Mouse (Mus musculus): ENCODE results near the gene Asf1b.
"Not testable (repeated sequence)": the region's sequence is repeated elsewhere in the genome, so short reads cannot be mapped to it uniquely, and the experiment has no call there.

Asf1b gene

DNA sequence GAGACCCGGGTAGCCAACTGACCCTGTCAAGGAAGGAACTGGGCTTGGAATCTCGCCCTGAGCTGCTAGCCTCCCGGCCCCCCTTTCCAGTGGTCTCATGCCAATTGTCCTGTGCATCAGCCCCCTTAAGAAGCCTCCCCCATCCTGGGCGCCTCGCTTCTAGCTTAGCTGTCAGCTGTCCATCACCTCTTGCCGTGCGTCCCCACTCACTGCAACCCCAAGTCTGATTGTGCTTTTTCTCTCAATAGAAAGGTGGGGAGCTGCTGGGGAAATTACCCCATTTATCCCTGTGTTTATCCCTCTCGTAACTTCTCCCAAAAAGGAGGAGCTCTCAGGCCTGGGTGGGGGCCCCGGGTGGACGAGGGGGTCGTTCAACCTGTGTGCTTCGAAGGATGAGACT, 40.7 kb downstream of the Asf1b start:
- ATAC-seq (ENCODE audit: low TSS enrichment), result no peak

GRCm38 (mm10) chr8:83996567-83997505, 41.5 kb downstream of the Asf1b start:
- ATAC-seq (ENCODE audit: low TSS enrichment), result peak; percentile 34

DNA sequence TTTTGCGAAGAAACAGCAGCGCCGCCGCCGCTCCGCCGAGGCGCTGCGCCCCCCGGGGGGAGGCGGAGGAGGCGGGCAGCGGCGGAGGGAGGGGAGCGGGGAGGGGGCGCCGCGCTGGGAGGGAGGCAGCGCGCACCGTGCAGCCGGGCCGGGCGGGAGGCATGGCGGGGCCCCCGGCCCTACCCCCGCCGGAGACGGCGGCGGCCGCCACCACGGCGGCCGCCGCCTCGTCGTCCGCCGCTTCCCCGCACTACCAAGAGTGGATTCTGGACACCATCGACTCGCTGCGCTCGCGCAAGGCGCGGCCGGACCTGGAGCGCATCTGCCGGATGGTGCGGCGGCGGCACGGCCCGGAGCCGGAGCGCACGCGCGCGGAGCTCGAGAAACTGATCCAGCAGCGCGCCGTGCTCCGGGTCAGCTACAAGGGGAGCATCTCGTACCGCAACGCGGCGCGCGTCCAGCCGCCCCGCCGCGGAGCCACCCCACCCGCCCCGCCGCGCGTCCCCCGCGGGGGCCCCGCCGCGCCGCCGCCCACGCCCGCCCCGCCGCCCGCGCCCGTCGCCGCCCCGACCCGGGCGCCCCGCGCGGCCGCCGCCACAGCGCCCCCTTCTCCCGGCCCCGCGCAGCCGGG, 42.3 kb downstream of the Asf1b start, which contains the start of gene Samd1:
Samd1 (plus strand) TSS at position 162 of the 631 bp plus-strand sequence.
- peak; percentile 20; the same call in 1 of the 2 replicates for ATAC-seq (ENCODE audit: low TSS enrichment)

GRCm38 (mm10) chr8:83998231-83999056, 43.1 kb downstream of the Asf1b start:
- peak; percentile 36 for ATAC-seq (ENCODE audit: low TSS enrichment)

GRCm38 (mm10) chr8:83999057-83999705, 43.9 kb downstream of the Asf1b start:
- ATAC-seq (ENCODE audit: low TSS enrichment), result no peak

DNA sequence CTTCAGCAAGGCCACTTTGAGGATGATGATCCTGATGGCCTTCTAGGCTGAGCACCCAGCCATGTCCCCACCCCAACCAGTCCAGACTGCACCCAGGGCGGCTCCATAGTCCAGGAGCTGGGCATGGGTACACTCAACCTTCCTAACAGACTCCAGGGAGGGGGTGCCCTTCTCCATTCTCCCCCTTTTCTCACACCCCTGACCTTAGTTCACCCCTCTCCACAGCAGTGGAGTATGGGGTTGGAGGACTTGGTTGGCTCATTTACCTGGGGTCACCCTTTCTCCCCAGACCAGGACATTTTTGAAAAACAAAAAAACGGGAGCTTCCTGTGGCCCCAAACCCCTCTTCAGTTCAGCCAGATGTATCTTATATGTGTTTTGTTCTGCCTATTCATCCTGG, 44.5 kb downstream of the Asf1b start:
- ATAC-seq (ENCODE audit: low TSS enrichment), result no peak

DNA sequence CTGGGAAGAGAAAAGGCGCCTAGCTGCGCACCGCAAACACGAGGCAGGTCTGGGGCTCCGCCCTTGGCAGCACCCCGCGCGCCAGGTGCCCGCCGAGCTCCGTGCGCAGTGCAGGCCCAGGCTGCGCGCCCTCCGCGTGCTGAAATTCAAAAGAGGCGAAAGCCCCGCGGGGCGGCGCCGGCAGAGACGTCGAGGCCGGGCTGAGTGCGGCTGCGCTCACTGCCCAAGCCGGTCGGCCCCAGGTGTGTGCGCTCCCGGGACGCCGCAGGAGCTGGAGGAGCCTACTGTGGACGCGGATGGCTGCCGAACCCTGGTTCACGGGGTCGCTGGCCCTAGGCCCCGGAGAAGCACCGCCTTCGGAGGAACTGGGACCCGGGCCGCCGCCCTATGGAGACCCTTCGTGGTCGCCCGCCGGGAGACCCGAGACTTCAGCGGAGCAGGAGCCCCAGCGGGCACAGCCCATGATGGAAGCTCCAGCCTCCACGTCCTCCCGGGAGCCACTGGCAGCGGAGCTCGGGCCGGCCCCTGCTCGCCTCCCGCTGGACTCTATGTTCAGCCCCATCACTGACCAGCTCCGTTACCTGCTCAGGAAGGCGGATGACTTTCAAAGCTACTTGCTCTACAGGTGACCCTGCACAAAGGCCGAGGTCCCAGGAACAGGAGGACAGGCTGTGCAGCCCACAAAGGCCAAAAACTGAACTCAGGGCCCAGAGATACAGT, 46.1 kb downstream of the Asf1b start, which contains the start of gene 1700067K01Rik:
1700067K01Rik (plus strand) TSS at position 222 of the 720 bp plus-strand sequence.
- ATAC-seq (ENCODE audit: low TSS enrichment), result no peak

DNA sequence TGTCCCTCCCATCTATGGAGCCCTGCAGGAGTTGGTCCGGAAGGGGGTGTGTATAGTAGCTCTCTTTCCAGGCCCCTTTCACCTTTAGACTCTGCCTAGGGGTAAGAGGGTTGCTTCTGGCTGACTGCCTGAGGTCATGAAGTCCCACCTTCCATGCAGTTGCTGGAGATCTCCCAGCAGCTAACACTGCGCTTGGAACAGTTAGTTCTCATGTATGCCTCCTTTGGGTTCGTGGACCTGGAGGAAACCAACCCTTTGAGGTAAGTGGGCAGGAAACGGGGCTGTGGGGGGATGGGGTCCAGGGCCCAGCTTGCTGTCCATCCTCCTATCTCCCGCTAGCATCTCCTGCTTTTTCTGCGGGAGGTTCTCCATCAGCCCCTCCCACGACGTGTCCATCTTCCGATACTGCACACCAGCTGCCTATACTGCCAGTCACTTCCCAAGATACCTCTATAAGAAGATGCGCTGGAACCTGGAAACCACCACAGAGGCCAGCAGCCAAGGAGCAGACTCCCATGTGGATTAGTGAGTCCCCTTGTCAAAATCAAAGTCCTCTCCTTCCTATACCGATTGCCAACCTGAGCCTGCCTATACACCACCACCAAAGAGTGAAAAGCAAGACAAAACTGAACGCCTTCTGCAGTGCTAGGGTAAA, 47.8 kb downstream of the Asf1b start:
- ATAC-seq (ENCODE audit: low TSS enrichment), result no peak

DNA sequence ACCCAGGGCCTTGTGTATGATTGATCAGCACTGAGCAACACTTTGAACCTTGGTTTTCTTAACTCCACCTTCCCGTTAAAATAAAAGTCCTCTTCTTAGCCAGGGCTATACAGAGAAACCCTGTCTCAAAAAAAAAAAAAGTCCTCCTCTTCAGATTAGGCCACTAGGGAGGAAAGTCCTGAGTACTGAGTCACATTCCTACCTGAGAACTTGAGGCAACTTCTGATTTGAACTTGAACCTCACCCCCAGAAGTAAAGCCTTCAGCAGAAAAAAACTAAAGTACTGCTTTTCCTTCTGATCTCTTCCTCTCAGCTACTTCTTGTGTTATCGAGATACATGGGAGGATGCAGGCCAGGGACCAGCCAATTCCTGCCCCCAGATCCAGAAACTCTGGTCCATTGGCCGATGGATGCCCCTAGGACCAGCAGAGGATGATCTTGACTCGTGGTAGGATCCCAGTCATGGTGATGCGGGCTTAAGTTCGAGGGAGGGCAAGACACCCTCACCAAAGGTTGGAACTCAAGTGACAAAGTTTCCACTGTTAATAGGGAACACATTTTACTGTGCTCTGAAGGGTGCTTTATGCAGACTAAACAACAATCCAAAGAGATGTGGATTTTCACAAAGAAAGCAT, 48.4 kb downstream of the Asf1b start:
- ATAC-seq (ENCODE audit: low TSS enrichment), result no peak

- ATAC-seq (ENCODE audit: low TSS enrichment), result peak; percentile 93
Measured at GRCm38 (mm10) chr8:84004533-84005201, 49.4 kb downstream of the Asf1b start.

GRCm38 (mm10) chr8:84005502-84005901, 50.2 kb downstream of the Asf1b start:
- not testable (repeated sequence) for ATAC-seq (ENCODE audit: low TSS enrichment)

DNA sequence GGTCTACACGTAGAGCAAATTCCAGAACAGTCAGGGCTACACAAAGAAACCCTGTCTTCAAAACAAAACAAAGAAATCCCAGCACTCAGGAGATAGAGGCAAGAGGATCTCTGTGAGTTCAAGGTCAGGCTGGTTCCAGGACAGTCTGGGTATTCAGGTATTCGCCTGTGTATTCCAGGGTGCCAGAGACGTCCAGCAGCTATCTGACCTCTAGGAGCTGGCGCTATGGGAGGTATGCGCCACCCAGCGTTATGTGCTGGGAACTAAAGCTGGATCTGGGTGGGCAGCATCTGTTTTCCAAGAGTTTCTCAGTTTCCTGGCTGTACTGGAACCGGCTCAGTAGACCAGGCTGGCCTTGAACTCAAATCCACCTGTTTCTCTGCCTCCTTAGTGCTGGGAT, 53.1 kb downstream of the Asf1b start:
- no peak for ATAC-seq (ENCODE audit: low TSS enrichment)

DNA sequence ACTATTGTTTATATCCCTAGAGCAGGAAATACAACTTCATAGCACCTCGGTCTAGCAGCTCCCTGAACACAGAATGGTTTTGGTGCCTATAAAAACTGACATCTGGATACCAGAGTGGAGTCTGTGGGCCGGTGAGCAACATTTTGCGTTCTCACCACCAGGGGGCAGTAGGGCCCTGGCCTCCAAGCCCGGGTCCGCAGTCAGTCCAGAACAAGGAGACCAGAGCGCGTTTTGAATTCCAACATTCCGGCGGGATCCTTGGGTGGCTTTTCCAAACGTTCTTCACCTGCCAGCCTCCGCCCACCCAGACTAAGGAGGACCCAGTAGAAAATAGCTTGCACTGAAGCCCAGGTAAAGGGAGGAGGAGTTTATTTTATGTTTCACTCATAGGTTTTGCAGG, 54.6 kb downstream of the Asf1b start:
- ATAC-seq (ENCODE audit: low TSS enrichment), result peak; percentile 71

DNA sequence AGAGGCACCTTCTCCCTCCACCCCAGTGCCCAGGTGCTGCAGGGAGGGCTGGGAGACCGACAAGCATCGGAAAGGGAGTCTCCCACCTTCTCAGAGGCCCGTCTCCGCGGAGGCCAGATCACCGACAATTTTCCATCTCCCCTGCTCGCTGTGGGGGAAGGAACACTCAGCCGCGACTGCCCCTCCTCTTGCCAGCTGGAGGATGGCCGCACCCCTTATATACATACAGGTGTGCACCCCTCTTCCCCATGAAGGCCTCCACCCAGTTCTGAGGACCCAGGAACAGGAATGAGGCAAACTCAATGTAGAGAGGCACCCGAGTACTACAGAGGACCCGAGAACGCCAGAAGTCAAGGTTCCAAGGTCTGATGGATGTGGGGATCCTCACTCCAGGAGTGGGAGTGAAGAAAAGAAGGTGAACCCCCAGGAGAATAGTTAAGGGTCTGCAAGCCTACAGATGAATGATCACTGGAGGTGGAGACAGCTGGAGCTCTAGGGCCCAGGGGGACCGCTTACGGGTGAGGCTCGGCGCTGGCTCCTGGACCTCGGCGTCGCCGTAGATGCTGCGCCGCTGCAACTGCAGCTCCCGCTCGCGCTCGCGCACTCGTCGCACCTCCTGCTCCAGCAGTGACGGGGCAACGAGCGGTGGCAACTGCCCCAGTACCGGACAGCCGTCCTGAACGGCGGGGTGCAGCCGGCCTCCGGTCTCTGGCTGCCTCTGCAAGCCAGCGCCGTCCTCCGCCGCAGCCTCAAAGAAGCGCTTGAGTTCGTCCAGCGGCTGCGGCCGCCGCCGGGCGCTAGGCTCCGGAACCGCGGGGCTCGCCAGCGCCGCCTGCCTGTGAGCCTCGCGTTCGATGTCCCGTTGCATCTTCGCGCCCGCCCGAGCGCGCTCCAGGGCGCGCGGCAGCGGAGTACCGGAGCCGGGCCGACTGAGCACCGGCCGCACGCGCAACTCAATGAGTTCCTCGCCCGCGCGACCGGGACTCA, 55.6 kb downstream of the Asf1b start:
- ATAC-seq (ENCODE audit: low TSS enrichment), result peak; percentile 80

- ATAC-seq (ENCODE audit: low TSS enrichment), result peak; percentile 11; the same call in 1 of the 2 replicates
Measured at GRCm38 (mm10) chr8:84011705-84012498, 56.6 kb downstream of the Asf1b start, which contains the start of gene 2210011C24Rik. 2210011C24Rik (minus strand) TSS chr8:84012171.

GRCm38 (mm10) chr8:84012499-84013165, 57.3 kb downstream of the Asf1b start:
- ATAC-seq (ENCODE audit: low TSS enrichment), result no peak

All from frontal cortex, adult (tissue).